Mouse (Mus musculus) gastrocnemius, postnatal 36 days (tissue): ENCODE measurements at regions not wholly inside any gene's neighbourhood (a gene's known extent, or its start where the extent isn't known, plus 50 kb on each side); places are given as distances from the start of the nearest gene placed in this dataset.
"Not testable (repeated sequence)": the region's sequence is repeated elsewhere in the genome, so short reads cannot be mapped to it uniquely, and the experiment has no call there.

Experiments
- DNase-seq, 2 experiments: peaks; one replicate each; pipeline ENCODE4 v3.0.0; 2022
- intact Hi-C: fragments of 180-260 bp; cut with DNase I; formaldehyde crosslinking; loops from one replicate; pipeline ENCODE4 v1.15.1; 2025

DNA sequence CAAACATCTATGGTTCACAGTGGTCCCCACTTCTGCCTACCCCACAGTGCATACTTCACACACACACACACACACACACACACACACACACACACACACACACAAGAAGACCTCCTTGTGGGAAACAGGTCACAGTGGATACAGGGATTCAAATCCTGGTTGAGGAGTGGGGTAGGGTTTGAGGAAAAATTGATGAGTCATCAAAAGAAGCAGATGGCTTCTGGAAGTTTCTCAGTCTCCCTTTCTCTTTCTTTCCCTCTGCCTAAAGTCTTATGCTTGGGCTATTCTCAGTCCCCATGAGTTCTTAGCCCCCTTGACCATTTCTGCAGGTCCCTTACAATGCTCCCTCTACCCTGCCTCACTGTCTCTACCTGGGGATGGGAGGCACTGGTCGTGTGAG, 56.4 kb downstream of the Rassf10 start:
- intact Hi-C loops: no loop called here
- no peak for DNase-seq

DNA sequence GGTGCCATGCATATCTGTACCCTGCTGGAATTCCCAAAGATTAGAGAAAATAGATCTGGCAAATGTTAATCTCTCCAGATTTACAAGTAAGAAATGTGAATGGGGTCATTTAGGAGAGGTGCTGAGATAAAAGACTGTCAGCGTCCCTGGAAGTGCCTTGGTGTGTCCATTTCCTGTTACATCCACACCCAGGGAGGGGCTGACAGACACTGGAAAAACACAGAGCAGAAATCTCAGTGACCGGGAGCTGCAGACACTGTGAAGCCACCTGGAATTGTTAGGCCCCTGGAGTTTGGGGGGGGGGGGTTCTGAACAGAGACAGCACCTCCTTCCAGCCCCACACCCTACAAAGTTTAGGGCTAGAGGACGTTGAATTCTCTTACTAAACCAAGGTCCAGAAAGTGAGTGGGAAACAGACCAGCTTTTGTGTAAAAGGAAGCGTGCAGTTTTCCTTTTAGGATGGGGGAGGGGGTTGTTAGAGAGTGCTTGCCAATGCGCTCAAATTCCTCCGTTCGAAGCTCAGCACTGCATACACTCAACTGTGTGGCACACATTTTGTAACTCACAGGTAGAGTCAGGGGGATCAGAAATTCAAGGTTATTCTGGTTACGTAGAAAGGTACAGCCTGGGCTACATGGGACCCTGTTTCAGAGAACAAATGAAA, 63.5 kb downstream of the Rassf10 start:
- intact Hi-C loops: no loop called here
- DNase-seq: no peak

DNA sequence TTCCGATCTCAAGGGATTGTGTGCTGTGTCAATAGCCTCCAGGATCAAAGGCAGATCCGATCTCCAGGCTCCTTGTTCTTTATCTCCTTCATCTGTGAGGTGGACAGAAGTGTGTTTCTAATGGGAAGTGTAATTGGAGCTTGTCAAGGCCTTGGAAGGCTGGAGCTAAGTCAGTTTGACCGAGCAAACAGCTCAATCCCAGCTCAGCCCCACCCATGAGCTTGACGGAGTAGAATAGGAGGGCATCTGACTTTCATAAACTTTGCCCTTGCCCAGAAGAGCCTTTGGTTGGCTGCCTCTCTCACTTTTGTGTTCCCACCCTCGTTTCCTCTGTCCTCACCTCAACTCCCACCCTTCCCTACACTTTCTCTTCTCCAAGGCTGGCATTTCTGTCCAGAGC, 67.7 kb downstream of the Rassf10 start:
- intact Hi-C loops: no loop called here
- DNase-seq: no peak

DNA sequence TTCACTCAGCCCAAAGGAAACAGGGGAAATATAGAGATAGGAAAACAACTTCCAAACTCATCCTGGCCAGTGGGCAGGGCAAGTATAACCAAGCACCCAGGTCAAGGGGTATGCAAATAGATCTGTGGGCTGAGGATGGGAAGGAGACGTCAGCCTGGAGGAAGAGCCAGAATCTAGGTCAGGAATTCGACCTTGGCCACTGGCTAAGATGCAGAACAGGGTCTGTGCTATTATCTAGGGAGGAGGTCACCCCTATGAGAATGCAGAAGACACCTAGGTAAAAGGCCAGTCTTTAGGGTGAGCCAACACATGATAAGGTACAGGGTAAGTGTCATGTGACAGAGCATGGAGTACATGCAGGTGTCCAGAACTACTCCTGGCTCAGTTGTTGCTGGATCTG, 68.8 kb downstream of the Rassf10 start:
- DNase-seq: no peak
- intact Hi-C loops: no loop called here

DNA sequence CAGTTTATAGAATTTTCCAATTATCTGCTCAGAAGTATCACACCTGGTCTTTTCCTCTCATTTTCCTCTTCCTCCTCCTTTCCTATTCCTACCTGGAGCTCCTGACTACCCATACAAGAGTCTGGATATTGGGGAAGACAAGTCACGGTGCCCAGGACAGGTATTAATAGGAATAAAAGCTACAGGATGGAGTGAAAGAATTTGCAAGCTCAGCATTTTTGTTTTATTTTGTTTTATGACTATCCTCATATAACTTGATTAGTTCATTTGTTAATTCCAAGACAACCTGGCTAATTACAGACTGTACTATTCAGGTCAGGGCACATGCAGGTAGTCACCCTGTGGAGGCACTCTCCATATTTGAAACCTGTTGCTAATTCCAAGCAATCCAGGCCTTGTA, 72.0 kb downstream of the Rassf10 start:
- intact Hi-C loops: loop anchor here (5.0 kb wide), 1 partner anchor 222 kb away; no protein-coding TSS in a partner anchor

DNA sequence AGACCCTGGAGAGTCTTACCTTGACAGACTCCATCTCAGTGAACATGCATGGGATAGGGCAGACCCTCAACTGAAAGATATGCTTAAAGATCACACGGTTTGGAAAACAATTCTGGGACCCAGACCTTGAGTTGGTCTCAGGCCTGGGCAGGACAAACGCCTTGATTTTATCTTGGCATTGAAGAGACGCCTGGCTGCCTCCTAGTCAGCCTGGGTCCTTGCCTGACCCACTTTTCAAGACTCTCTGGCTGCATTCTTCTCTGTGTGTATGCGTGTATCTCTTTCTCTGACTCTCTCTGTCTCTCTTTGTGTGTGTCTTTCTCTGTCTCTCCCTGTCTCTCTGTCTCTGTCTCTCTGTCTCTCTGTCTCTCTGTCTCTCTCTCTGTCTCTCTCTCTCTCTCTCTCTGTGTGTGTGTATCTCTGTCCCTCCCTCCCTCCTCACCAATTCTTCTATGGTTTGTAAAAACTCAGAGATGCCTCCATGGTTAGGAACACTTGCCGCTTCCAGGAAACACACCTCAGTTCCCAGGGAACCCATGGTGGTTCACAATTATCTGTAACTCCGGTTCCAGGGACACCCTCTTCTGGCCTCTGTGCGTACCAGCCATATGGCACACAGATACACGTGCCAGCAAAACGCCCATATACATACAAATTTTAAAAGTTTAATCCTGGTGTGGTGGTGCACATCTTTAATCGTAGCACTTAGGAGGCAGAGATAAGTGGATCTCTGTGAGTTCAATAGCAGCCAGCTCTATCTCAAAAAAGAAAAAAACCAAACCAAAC, 72.7 kb downstream of the Rassf10 start:
- DNase-seq: no peak
- intact Hi-C loops: loop anchor here (5.0 kb wide), 1 partner anchor 221 kb away; no protein-coding TSS in a partner anchor

More for the DNA sequence above, 72.0 kb downstream of the Rassf10 start:
- DNase-seq: no peak

DNA sequence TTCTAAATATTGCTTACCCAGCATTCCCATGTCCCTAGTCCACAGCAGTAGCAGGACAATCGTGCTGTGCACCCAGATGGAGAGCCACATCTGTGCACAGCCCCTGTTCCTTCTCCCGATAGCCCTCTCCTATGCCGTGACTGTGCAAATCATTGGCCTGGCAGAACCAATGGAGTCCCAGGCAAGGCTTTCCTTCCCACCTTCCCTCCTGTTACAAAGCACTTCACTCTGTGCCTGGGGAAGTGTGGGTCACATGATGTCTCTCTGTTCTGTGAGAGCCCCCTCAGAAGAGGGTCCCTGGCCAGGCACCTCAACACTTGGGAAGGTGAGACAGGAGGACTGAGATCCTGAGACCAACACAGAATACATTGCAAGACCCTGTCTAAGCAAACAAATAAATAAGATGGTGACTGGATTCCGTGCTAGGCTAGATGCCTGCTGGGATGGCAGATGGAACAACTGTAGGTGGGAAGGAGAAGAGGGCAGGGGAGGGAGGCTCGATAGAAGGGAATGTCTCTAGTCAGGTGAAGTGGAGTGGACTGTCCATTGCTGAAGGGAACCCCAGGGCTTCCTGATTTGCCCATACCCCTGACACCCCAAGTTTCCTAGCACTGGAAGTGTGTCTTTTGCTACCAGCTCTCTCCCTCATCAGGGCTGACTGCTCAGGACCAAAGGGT, 73.5 kb downstream of the Rassf10 start:
- no peak for DNase-seq
- intact Hi-C loops: loop anchor here (5.0 kb wide), 1 partner anchor 220 kb away; no protein-coding TSS in a partner anchor

DNA sequence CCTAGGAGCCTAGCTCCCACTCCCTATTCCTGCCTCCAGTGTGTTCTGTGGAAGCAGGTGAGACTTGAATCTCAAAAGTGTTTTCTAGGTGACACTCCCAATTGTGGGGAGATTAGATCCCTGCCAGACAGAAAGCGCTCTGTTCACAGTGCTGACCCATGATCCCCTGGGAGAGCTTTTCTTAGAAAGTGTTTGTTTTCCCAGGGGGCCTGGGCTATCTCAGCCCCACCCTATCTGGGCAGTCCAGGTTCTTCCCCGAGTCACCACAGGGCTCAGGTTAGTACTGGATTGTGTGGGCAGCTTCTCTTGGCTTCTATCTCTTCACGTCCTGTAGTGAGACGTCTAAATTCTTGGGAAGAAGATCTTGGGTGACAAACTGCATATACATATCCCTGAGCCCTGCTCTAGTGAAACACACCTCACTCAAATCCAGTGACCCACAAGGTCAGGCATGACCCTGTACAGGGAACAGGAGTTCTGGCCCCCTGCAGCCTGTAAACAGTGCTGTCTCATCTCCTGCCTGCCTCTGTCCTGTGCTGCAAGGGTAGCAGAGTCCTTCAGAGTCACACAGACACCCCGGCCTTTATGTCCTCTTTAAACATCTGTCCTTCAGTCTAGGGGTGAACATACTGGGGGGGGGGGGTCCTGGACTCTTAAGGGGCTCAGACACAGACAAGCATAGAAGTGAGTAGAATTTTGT, 76.4 kb downstream of the Rassf10 start:
- no peak for DNase-seq
- intact Hi-C loops: no loop called here

DNA sequence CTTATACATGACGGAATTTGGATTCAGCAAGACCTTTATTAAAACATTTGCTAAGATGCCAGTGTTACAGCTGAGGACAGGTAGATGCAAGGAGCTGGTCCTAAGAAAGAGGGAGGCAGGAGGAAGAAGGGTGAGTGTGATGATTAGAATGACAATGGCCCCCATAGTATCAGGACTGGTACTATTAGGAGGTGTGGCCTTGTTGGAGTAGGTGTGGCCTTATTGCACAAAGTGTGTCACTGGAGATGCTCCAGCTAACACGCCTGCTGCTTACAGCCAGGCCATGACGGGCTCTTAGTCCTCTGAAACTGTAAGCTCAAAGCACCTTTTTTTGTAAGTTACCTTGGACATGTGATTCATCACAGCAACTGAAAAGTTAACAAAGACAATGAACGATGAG, 82.0 kb downstream of the Rassf10 start:
- intact Hi-C loops: no loop called here
- DNase-seq: no peak

DNA sequence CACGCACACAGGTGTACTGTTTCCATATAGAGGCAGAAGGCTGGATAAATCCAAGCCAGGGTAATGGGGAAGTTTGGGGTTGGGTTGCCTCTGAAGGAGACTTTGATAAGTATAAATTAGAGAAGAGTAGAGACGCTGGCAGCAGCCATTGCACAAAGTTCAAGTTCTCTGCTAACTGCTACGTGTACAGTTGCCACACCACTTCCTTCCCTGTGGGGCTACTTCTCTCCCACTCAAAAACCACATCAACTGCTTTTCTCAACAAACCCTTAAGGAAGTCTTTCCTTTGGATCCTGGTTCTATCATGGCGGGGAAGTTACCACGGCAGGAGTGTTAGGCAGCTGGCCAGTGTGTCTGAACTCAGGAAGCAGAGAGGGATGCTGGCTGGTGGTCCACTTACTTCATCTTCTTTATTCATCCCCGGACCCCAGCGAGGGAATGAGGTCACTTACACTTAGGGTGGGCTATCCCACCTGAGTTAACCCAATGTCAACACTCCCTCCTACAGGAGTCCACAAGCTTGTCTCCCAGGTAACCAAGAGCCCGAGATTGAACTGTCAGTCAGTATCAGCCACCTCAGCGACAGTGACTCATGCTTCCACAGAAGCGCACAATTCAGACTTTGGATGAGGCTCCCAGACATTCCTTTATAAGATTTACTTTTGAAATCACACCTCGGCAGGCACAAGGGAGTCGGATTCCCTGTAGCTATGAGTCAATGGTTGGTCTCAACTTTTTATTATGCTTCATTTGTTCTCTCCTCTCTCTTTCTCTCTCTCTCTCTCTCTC, 84.3 kb downstream of the Rassf10 start:
- intact Hi-C loops: no loop called here
- DNase-seq: no peak

DNA sequence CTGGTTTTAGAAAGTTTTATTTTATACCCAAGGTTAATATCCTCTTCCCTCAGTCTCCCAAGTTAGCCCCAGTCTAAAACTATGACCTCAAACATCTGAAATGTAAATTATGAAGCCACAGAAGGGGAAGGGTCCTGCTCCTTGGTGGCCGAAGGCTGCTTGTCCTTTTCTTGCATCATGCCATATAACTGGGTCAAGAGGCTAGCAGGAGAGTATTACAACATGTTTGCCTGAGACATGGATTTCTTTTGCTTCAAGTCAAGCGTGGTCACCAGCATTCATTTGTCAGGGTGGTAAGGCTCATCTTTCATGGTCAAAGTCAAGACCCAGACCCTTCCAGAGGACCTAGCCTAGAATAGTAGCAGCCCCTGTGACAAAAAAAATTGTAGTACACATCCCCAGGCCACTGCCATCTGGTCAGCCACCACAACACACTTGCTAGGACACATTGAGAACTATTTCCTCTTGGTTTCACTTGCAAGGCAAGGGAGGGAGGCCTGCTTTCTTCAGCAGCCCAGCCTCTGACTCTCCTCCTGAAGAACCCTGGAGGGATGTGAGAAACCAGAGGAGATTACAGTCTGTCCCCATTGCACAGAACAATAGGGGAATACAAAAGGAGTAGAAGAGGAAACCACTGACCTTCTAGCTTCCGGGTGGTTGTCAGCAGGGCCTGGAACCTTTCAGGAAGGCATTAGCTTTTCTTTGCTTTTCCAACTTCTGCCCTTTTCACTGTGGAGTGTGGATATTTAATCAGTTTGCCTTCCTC, 85.3 kb downstream of the Rassf10 start:
- intact Hi-C loops: no loop called here
- DNase-seq: no peak

DNA sequence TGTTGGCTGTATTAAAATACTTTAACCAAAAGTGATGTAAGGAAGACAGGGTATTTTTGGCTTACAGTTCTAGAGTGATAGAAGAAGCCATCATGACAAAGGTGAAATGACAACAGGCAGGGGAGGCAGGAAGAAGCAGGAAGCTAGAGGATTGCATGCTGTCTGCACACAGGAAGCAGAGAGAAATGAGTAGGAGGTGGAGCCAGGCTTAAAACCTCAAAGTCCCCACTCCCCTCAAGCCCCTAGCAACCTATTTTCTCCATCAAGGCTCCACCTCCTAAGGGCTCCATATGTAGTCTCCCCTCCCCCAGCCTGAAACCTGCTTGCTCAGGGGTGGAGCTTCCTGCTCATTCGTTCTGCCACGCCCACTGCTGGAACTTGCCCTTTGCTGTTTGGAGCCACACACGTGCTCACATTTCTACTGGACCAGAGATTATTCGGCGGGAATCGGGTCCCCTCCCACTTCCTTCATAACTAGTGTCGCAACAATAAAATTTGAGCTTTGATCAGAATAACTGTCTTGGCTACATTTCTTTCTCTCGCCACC, 91.9 kb downstream of the Rassf10 start:
- intact Hi-C loops, DNase-seq: not testable (repeated sequence)

DNA sequence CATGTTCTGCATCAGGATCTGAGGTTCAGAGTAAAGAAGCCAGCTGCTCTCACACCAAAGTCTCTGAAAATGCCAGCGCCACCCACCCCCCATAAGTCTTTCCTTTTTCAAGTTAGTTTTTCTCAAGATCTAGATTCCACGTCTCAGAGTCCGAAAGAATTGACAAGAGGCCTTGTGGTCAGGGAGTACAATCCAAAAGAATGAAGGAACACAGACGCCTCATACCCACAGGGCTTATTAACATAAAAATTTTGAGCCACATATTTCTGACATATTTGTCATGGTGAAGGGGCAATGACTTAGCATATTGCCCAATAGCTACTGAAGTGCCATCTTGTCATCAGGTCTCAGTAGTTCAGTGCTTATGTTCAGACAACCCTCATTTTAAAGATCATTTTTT, 92.6 kb downstream of the Rassf10 start:
- intact Hi-C loops: no loop called here
- no peak for DNase-seq

DNA sequence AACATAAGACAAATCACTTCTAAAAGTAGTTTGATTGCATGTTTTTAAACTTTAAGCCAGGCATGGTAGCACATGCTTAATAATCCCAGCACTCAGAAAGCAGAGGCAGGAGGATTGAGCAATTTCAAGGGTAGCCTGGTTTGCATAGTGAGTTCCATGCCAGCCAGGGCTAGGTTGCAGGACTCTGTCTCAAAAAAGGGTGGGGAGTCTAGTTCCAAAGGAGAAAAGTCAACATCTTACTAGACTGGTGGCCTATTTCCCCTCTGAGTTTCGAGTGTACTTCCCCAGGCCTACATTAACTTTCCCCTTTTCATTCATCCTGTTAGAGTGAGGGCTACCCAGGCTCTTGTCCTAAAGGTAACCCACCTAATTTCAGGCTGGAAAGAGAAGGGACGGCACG, 93.8 kb downstream of the Rassf10 start:
- intact Hi-C loops: no loop called here
- no peak for DNase-seq

DNA sequence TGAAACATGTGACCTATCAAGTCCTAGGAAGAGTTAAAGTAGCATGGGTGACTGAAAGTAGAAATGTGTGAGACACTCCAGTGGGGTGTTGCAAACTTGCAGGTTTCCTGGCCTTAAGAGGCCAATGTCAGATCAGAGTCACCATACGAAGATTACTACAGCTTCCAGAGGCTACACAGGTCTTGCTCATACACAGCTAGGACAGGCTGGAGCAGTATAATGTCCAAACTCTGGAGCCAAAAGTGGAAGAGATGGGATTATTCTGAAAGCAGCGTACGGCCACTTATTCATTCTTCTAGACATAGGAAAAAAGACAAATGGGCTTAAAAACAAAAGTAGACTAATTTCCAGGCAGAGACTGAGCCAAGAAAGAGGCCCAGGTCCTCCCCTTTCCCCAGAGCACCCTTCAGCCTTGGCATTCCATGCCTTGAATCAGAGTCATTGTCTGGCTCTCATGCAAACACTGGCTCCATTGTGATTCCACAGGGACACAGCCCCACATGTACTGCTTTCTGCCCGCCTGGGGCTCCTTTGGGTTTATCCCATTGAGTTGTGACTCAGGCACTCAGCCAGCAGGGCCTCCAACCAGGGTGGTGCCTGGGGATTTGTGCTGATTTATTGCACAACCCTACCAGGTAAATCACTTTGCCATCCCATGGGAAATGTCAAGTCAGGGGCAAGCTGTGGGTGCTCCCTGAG, 94.5 kb downstream of the Rassf10 start:
- intact Hi-C loops: no loop called here
- no peak for DNase-seq

DNA sequence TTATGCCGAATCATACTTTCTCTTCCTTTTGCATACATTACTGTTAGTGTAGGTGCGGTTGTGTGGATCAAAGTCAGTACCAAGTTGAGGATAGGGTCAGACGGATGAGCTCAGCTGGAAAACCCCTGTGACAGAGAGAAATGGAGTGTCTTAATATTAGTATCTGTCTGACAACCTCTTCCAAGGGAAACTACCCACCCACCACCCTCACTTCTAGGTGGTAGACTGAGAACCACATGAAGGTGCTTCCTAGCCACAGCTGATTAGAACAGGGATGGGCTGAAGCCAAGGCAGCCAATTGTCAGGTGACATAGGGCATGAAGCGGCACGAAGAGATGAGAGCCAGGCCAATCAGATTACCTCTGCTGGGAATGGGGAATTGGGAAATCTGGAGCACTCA, 95.7 kb downstream of the Rassf10 start:
- intact Hi-C loops: no loop called here

DNA sequence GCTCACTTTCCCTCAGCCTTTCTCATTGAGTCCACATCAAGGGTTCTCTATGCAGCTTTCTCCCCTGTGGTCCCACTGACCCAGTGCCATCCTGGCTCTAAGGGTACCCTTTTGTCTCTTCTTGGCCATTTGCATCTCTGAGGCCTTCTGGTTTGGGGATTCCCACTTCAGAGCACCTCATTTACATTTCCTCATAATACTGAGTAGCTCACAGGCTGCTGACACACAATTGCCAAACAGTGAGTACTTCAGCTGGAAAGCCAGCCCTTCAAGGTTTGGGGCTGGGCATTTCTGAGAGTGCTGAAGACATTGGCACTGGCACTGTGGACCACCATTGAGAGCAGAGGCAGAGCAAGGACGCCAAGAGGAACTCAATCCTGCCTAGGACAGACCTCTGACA, 99.2 kb downstream of the Rassf10 start:
- intact Hi-C loops: no loop called here

More for the DNA sequence above, 95.7 kb downstream of the Rassf10 start:
- no peak for DNase-seq

DNA sequence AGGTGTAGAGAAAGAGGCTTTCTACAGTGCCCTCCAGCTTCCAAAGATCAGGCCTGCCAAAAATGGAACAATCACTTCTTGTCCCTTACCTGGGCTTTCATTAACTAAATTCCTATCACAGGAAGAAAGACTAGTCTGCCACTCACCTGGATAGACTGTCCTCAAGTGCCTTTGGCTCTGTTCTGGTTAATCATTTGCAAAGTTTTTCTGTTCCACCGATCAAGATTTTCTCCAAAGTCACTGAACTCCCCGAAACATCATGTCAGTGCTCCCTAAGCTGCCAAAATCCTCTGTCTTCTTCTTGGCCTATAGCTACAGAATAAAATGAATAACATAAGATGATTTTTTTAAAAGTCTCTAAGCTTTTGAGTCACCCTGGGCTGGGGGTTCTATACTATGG, 102.7 kb downstream of the Rassf10 start:
- intact Hi-C loops: no loop called here
- no peak for DNase-seq

More for the DNA sequence above, 99.2 kb downstream of the Rassf10 start:
- no peak for DNase-seq
